Mouse (Mus musculus): ENCODE results near the gene Brap.

DNA sequence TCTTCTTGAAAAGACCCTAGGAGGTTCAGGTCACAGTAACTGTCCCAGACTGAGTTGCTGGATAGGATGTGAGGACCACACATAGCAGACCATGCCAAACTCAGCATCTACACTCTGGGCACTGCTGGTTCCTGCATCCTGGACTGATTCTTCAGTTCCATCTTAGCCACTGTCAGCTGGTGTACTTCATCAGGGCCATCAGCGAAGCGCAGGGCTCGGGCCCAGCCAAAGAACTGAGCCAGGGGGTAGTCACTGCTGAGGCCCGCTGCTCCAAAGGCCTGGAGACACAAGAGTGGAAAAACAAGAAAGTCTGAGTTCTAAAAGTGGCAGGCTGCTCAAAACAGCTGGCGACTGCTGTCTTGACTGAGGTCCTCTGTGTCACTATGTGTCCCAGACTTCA is 39.3 kb upstream of the Brap start:
- no peak for TF ChIP-seq MAX (IDR thresholded peaks at IDR 0.05; ENCODE audit: low read length)
- TF ChIP-seq ELF1 (IDR thresholded peaks at IDR 0.05; ENCODE audit: low read depth, low read length), result no peak
- TF ChIP-seq CTCF (IDR thresholded peaks at IDR 0.05 in 2 of 3, conservative IDR thresholded peaks at IDR 0.05 in 1 of 3; ENCODE audit: control insufficient read depth in 1 of 3, insufficient read depth in 1 of 3, low read depth in 2 of 3, low read length in 3 of 3, poor library complexity in 1 of 3, severe bottlenecking in 1 of 3), result no peak
- TF ChIP-seq EP300 (IDR thresholded peaks at IDR 0.05; ENCODE audit: low read depth in 1 of 2, low read length in 2 of 2), result no peak
- TF ChIP-seq MAFK (IDR thresholded peaks at IDR 0.05; ENCODE audit: borderline replicate concordance, low read depth, low read length), result no peak
- TF ChIP-seq ZMIZ1 (IDR thresholded peaks at IDR 0.05; ENCODE audit: low read depth, low read length), result no peak
- no peak for TF ChIP-seq CHD2 (IDR thresholded peaks at IDR 0.05; ENCODE audit: low read length)
- TF ChIP-seq E2F4 (IDR thresholded peaks at IDR 0.05; ENCODE audit: borderline replicate concordance, low read depth, low read length), result no peak
- TF ChIP-seq RAD21 (IDR thresholded peaks at IDR 0.05; ENCODE audit: low read depth, low read length), result no peak
- TF ChIP-seq POLR2AphosphoS2 (IDR thresholded peaks at IDR 0.05; ENCODE audit: low read length), result no peak

Data from MEL (cell line).